Mouse (Mus musculus): Measurements from ENCODE around the gene Ptpre.
"Not testable (repeated sequence)": the region's sequence is repeated elsewhere in the genome, so short reads cannot be mapped to it uniquely, and the experiment has no call there.

Ptpre gene

DNA sequence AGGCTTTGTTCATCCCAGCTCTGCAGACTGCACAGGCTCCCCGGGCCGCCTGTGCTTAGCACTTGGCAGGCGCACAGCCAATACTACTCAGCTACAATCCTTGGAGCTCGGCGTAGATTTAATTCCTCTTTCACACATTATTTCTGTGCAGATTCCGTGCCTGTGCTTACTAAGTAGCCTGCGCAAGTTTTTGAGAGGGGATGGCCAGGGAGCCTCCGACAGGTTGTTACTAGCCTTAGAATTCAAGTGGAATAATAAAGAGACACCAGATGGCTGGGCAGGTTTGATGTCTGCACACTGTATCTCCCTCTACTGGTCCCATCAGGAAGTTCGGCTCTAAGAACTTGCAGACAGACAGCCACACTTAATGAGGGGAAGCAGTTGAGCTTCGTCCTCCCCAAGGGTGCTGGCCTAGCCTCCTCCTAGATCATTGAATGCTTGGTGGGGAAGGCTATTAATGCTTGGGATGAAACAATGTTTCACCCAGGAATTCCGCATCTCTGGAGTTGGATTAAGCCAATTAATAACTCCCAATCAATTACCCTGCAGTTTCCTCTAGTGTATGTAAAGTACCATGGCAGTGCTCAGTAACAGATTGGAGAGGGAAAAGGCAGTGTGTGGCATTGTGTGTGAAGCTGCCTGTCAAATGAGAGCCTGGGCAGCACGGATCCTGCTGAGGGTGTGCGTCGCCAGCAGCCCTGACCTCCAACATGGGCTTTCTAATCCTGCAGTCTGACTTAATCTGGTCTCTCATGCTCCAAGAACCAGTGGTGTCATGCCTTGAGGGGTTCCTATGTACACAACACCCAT is 104.6 kb downstream of the Ptpre start:
- peak; percentile 67 for DNase-seq (ENCODE audit: low read depth, low spot score)

DNA sequence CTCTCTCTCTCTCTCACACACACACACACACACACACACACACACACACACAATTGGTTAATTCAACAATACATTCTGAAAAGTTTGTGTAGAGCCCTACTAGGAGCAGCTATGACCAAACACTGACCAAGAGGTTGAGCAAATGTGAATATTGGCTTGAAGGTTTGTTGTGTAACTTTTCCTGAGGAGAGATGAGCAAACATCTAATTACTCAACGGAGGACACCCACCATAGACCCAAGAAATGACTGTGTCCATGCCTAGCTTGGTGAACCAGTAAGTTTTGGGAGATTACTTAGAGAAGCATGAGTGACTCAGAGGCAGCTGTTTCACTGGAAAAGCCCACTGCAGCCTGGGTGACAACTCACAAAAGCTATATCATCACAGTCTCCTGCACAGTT is 107.2 kb downstream of the Ptpre start:
- DNase-seq (ENCODE audit: low read depth, low spot score), result no peak

DNA sequence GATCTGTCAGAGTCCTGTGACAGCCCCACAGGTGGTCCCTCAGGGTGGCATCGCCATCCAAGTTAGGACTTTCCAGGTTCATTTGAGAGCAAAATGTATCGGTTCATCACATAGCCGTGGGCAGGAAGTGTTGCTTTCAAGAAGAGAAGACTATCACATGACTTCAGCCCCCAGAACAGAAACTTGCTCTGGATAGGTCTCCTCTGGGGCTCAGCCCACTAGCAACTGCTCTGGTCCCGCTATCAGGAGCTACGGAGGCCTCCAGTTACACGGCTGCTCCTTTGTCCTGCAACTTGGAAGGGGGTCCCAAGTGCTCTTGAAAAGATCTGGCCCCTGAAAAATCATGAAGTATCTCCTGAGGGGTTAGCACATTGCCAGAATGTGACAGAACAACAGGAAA is 109.7 kb downstream of the Ptpre start:
- no peak for DNase-seq (ENCODE audit: low read depth, low spot score)

DNA sequence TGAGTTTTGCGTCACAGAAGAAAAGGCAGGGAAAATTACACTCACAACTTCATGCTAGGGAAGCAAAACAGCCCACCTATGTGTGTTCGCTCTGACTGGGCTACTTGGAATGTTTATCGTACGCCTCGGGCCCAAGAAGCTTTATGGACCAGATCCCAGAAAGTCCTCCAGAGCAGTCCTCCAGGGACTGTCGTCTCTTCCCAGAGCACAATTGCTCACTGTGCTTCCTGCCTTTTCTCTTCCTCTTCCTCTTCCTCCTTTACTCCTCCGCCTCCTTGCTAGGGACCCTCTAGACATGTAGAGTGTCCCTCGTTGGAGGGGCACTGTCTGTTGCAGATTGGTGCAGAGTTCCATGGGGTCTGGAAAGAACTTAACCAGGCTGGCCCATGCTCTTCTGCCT is 111.5 kb downstream of the Ptpre start:
- DNase-seq (ENCODE audit: low read depth, low spot score), result no peak

DNA sequence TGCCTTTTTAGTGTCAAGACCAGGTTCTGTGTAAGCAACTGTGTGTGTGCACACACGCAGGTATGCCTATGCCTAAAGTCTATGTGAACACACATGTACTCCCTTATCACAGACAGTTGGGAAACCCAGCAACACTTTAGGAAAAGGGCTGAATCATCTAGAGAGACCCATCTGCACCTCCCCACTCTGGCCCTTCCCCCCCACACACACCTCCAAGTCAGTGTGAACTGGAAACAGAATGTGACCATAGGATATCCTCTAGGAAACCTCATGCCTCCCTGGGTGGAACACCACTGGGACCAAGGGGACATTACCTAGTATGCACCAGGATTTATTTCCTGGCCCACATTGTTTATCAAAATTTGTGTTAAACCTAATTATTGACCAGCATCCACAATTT is 112.0 kb downstream of the Ptpre start:
- no peak for DNase-seq (ENCODE audit: low read depth, low spot score)

DNA sequence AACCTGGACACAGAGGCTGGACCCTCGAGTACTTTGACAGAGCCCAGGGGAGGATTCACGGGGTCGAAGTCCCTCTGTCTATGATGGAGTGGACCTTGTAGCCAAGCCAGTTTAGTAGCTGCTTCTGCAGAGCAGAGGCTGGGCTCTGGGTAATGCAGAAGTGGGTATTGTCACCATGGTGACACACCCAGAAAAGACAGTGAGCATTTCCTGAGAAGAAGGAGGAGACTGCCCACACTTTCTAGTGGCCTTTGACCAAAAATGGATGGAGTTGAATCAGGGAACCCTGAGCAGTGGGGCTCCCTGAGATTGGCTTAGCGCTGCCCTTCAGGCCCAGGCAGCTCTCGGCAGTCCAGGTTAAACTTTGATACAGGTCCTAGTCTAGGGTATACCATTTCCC is 112.8 kb downstream of the Ptpre start:
- DNase-seq (ENCODE audit: low read depth, low spot score), result no peak

DNA sequence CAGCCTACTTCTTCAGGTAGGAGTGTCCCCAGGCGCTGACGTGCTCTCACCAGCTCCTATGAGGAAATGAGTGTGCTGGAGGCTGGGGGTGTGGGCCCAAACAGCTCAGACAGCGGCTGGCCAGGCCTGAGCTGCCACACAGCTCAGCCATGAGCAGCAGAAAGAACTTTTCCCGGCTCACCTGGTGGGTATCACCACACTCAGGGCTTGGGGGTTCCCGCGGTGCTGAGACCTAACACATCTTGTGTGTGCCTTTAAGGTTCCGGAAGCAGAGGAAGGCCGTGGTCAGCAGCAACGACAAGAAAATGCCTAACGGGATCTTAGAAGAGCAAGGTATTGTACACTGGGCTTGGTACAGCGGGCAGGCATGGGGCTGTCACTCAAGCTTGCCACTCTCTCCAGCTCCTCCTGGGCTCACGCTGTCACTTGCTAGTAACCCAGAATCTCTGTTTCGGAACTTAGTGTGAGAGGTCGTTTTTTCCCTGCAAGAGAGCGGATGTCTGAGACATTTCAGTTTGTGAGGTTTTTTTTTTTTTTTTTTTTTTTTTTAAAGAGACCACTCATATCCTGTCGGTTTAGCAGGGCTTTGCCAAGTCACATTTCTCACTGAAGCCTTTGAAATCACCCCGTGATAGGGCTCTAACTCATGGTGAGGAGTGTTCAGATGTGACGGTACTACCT is 114.7 kb downstream of the Ptpre start:
- no peak for DNase-seq (ENCODE audit: low read depth, low spot score)

DNA sequence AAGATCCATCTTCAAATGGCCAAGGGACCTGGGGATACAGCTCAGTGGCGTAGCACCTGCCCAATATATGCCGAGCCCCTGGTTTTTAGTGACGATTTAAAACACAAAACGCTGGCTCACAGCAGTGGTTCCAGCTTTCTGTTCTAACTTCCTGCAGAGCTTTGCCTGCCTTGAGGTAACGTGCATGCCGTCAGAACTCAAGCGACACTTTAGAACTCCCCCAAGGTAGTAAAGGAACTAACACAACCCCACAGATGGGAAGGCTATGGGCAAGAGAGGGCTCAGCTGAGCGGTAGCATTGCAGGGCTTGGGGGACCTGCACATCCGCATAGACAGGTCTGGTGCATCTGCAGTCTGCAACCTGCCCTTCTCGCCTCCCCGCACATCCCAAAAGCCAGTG is 115.5 kb downstream of the Ptpre start:
- DNase-seq (ENCODE audit: low read depth, low spot score), result no peak

DNA sequence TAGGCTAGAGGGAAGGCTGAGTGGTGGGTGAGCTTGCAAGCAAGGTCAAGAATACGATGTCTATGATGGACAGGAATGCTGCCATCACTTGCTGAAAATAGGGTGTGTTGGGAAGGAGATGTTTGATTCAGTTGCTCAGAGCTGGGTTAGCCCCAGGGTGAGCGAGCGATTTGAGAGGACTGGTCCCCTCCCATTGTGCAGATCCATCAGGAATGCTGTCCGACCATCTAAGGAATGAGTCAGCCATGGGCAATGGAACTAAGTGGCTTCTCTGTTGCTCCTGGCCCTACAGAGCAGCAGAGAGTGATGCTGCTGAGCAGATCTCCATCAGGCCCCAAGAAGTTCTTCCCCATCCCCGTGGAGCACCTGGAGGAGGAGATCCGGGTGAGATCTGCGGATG is 116.3 kb downstream of the Ptpre start:
- no peak for DNase-seq (ENCODE audit: low read depth, low spot score)

DNA sequence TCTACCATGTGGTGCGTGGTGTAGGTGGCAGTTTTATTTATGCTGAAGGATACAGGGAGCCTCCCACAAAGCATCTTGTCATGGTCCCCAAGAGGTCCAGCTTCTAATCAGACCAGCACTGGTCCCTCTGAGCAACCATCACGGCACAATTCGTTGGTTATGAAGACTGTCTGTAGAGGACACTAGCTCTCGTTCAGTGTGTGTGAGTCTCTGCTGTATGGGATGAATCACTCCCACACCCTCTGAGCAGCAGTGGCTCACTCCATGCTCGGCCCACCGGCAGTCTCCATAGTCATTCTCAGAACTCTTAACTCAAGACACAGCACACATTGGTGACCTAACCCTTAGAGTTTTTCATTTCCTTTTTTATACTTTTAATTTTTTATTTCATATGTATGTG is 117.0 kb downstream of the Ptpre start:
- DNase-seq (ENCODE audit: low read depth, low spot score), result no peak

DNA sequence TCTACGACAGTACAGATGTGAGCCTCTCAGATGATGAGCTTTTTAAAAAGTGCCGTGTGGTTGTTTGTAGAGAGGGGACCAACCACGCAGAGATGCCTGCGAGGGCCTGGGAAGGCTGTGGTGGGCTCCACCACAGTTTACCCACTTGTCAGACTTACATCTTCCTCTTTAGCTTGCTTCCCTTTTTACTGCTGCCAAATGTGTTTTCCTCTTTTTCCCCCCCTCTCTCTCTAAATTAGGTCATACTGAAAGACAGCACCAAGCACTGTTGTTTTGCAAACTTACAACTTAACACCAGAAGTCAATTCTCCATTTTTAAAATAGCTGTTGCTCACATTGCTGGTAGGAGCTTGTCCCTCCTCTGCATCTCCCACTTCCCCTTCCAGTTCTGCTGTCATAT is 117.8 kb downstream of the Ptpre start:
- DNase-seq (ENCODE audit: low read depth, low spot score), result no peak

DNA sequence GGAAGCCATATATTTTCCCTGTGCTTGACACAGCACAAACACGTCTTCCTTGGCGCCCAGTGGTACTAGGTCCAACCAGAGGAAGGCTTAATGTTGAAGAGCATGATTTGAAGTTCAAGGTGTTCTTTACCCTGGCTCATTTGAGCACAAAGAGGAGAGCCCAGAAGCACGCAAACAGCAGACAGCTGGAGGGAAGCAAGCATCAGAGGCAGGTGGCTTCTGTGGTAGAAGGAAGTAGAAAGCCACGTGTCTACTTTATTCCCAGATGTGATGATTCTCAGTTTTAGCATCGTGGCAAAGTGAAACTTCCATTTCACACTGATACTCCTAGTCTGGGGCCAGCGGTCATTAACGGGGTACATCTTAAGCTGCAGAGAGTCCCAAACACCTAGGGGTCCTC is 120.9 kb downstream of the Ptpre start:
- DNase-seq (ENCODE audit: low read depth, low spot score), result no peak

DNA sequence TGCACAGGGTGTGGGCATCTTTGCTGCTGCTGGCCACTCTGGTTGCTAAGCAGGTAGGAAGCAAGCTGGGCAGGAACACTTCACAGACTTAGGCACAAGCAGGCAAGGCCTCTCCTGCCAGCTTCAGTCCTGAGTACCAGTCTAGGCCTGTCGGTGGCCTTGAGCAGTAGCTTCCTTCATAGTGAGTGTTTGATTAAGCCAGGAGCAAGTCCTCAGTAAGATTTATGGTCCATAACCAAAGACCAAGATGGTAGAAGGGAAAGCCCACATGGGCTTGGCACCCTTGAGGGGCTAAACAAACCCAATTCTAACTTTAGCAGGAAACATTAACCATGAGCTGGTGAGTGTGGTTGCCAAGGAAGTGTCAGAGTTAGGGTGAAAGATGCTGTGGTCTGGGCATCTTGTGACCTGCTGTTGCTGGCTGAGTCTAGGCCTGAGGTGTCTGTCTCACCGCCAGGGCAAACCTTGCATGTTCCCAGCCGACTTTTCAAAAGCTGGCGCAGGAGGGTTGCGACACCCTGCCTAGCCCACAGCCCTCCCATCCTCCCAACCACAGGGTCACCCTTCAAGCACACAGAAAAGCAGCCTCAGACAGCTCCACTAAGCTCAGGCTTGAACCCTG is 122.1 kb downstream of the Ptpre start:
- no peak for DNase-seq (ENCODE audit: low read depth, low spot score)

DNA sequence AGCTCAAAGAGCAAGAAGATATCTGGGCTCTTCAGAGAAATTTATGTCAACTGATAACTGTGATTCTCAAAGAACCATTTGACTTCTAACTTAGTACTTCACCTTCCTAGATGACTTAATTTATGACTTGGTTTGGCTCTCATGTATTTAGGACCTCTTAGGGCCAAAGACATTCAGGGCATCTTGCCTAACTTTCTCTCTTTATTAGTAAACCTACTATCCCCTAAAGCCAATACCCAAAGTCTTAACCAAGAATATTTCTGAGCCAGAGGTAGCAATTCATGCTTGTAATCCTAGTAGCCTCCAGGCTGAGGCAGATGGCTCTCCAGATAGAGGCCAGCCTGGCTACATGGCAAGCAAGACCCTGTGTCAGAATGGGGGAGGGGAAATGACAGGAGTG is 123.0 kb downstream of the Ptpre start:
- DNase-seq (ENCODE audit: low read depth, low spot score), result no peak

DNA sequence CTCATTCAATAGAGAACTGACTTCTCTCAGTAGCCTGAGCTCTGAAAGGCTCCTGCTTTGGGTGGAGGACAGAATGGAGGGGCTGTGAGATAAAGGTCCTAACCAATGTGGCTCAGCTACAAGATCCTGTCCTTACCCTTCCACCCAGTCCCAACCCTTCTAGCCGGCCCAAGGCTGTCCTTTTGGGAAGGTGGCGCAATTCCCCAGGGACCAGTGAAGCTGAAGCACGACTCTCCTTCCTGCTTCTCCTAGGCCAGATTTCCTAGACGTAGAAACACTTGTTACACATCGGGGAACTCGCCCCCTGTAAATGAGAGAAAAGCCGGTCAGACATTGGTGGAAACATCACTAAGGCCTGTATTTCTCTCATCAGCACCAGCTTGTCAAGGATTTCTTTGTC is 126.9 kb downstream of the Ptpre start:
- DNase-seq (ENCODE audit: low read depth, low spot score), result no peak

DNA sequence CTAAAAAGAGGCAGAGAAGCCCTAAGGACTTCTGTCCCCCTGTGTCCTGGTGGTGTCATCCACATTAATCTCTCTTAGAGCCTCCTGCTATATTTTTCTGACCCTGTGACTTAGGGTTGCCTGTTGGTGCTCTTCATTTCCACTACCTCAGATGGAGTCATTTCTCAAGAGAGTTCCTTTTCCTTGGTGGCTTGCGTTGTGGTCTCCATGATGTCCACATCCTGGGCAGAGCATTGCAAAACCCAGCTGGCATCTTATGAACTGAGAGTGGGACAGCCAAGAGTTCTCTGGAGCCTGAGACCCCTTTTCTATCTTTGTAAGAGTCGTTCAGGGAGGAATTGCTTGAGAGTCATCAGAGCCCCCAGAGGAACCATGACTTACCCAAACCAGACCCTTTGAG is 129.0 kb downstream of the Ptpre start:
- no peak for DNase-seq (ENCODE audit: low read depth, low spot score)

DNA sequence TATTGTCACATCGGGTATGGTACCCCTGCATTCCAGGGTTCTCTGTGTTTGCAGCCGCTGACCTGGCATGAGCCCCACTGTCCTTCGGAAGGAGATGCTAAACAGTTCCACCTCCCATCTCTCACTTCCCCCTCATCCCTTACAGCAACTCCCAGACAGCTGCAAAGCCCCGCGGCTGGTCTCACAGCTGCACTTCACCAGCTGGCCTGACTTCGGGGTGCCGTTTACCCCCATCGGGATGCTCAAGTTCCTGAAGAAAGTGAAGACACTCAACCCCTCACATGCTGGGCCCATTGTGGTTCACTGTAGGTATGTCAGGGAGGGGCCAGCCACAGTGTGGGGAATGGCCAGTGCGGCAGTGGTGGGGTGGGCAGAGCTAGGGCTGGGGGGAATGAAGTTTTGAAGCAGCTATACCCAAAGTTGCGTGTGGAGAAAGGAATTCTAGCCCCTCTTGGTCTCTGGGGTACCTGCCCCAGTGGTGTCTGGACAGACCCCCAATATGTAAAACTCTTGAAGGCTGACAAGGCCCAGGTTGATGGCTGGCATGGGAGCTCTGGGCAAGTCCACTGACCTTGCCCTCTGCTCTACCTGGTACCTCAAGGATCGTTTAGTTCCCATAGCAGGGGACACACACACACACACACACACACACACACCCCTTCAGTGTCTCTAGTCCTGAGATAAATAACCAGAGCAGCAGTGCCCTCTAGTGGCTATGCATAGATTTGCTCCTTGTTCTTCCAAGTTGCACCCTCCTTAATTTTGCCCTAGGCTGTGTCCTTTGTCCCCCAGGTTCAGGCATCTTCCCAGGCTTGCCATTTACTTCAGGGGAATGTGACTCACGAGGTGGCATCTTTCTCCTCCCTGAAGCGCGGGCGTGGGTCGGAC is 131.8 kb downstream of the Ptpre start:
- DNase-seq (ENCODE audit: low read depth, low spot score), result peak; percentile 72

DNA sequence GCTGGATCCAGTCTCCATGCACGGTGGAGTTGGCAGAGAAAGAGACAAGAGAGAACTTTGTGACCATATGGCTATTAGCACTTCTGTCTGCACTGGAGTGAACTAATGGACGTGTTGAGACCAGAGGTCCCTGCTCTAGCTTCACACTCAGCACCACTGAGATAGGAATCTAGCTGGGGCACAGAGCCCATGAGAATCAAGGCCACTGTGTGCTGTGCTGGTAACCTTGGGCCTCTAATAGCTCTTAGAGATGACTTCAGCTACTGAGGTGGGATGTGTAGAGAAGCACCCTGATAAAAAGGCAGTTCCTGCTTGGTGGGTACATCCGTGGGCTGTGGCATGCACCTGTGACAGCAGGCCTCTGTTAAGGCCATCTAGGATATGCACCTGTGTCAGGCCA is 136.3 kb downstream of the Ptpre start:
- DNase-seq (ENCODE audit: low read depth, low spot score), result no peak

DNA sequence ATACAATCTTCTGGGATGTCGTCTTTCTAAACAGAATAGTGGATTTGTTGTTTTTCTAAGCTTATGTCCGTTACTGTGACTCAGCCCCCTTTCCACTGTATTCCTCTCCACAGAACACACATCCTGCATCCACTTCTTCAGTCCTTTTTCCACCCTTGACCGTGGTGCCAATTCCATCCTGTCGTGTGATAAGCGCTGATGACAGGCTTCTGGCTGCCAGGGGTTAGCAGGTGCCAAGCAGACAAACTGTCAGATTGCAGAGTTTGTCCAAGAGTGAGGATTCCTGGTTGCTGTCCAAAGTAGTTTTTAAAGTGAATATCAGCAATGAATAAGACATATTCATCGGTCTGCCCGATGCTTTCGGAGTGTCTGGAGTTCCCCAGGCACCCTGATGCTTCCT is 139.4 kb downstream of the Ptpre start:
- no peak for DNase-seq (ENCODE audit: low read depth, low spot score)

DNA sequence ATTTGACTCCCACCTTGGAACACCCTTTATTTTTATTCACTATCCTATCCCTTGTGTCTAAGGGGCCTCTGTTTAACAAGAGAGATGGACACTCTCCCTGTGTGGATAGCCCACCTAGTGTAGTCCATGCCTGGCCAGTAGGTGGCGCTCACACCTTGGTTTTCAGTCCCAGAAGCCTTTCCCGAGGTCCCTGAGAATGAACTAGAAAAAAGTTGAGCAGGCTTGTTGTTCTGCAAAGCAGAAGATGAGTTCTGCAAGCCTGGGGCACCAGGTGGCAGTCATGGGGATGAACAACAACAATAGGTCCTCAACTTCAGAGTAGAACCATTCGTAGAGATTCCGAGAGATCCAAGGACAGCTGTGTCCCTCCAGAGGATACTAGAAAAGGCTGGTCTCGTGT is 143.1 kb downstream of the Ptpre start:
- DNase-seq (ENCODE audit: low read depth, low spot score), result peak; percentile 62

DNA sequence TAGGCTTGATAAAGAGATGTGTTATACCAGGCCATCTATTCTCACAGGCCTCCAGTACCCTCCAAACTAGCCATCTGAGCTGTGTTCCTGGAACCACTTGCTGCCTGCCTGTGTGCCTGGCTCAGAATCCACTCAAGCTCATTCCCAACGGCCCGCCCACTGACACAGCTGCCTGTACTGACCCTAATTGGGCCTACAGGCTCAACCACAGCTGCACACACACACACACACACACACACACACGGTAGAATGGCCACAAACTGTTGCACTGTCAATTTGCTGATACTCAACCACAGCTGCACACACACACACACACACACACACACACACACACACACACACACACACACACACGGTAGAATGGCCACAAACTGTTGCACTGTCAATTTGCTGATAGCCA is 146.8 kb downstream of the Ptpre start:
- not testable (repeated sequence) for DNase-seq (ENCODE audit: low read depth, low spot score)

DNA sequence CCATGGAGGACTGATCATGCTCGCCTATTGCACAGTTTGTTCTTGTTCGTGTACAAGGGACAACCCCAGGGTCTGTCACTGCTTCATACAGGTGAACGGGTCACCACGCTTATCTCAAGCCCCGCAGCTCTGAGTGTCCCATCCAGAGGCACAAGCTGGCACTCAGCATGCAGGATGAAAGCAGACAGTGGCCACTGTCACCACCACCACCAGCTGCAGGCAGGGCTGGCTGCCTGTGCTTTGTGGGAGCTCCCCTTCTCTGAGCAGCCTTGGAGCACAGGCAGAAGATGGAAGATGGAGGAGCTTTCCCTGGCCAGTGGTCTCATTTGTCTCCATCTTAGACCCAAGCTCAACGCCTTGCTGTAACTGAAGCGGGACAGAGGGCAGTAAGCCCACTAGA is 147.7 kb downstream of the Ptpre start:
- no peak for DNase-seq (ENCODE audit: low read depth, low spot score)

Data from R1 (cell line).